Mouse (Mus musculus): ENCODE measurements around the gene Cdc42ep2.

Gene Cdc42ep2

GRCm38 (mm10) chr19:5940656-5941055 is 16.0 kb upstream of the Cdc42ep2 start:
- DNase-seq (ENCODE audit: low spot score), result no peak

DNA sequence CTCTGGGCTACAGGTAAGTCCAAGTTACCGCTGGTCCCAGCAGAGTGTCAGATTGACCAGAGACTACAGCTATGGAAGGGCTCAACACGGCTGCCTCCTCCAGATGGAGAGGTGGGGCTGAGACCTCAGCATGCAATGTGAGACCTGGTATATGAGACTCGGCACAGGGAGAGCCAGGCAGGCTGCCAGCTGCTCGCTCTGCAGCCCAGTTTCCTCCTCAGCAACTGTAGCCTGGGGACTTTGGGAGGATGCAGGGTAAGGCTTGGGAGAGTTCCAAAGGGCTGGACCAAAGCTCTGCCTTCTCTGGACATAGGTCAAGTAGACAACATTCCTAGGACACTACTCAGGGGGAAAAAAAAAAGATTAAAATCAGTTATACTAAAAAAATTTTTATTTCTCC is 15.6 kb upstream of the Cdc42ep2 start:
- DNase-seq (ENCODE audit: low spot score), result no peak

DNA sequence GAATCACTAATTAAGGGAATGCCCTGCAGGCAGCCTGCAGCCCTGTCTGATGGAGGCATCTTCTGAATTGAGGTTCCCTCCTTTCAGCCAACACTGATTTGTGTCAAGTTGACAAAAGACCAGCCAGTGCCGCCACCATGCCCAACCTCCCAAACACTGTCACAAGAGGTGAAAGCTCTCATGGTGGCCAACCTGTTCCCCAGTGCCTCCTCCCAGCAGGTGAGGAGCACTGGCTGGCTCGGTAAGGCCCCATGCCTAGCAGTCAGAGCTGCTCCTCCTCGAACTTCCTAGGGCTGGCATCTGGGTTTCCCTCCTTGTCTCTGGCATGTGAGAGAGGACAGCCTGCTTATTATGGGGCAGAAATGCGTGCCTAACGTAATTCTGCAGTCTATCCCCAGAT is 15.1 kb upstream of the Cdc42ep2 start:
- DNase-seq (ENCODE audit: low spot score), result no peak

DNA sequence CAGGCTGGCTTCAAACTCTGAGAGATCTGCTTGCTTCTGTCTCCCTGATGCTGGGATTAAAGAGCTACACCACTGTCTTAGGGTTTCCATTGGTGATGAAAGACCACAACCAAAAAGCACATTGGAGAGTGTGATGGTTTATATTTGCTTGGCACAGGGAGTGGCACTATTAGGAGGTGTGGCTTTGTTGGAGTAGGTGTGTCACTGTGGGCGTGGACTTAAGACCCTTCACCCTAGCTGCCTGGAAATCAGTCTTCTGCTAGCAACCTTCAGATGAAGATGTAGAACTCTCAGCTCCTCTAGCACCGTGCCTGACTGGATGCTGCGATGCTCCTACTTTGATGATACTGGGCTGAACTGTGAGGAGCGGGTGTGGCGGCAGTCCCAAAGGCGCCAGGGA is 13.9 kb upstream of the Cdc42ep2 start:
- DNase-seq (ENCODE audit: low spot score), result no peak

GRCm38 (mm10) chr19:5937836-5938406 is 13.3 kb upstream of the Cdc42ep2 start:
- DNase-seq (ENCODE audit: low spot score), result no peak

- DNase-seq (ENCODE audit: low spot score), result no peak
These were observed 12.6 kb upstream of the Cdc42ep2 start for GRCm38 (mm10) chr19:5937095-5937835.

DNA sequence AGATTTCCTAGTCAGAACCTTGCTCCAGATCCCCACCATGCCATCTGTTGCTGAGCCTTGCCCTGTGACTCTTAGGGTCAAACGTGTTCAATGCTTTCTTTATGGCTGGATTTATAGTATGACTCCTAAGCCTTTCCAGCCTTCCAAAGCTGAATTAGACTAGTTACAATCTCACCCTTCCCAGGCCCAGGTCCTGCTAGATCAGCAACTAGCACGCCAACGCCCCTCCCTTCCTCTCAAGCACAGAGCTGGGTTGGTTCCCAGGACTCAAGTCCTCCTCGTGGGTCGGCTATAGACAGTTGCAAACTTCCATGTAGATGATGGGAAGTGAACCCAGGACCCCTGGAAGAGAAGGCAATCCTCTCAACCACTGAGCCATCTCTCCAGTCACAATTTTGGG is 11.1 kb upstream of the Cdc42ep2 start:
- DNase-seq (ENCODE audit: low spot score), result no peak

GRCm38 (mm10) chr19:5935266-5935665 is 10.7 kb upstream of the Cdc42ep2 start:
- DNase-seq (ENCODE audit: low spot score), result peak; percentile 67

DNA sequence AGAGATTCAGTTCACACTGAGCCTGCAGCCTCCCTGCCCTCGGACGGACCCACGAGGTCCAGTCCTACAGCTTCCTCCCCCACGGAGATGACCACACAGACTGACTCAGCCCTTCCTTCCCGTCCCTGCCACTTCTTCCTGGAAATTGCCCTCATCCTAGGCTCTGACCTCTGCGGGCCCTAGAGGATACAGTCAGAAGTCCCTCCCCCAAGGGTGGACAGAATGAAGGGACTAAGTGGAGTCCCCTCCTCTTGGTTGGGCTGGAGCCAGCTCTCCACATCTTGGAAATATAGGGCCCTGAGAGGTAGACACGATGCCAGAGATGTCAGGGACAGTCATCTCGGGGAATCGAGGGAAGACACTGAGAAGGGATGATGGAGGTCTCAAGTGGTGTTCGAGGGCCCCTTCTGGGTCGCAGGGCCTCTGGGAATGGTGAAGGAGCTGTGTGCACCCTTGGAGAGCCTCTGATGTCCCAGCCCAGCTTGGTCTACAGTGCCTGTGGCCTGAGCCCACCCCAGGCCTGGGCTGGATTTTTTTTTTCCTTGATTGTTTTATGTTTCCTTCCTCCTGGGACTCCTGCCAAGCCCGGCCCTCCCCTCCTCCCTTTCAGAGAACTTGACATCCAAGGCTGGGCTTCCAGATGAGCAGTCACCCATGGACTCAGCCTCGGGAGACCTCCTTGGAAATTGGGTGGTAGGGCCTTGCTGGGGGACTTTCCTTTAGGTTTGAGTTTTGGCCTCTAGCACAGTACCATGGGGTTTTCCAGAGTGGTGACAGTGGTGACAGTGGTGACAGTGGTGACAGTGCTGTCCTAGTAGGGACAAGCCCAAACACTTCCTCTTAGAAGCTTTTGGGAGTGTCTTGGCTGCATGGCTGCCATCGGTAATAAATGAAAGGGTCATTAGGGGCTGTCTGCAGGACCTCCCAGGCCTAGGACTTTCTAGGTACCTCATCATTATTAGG is 5.3 kb upstream of the Cdc42ep2 start:
- DNase-seq (ENCODE audit: low spot score), result no peak

GRCm38 (mm10) chr19:5928546-5928945 is 3.9 kb upstream of the Cdc42ep2 start:
- DNase-seq (ENCODE audit: low spot score), result no peak

DNA sequence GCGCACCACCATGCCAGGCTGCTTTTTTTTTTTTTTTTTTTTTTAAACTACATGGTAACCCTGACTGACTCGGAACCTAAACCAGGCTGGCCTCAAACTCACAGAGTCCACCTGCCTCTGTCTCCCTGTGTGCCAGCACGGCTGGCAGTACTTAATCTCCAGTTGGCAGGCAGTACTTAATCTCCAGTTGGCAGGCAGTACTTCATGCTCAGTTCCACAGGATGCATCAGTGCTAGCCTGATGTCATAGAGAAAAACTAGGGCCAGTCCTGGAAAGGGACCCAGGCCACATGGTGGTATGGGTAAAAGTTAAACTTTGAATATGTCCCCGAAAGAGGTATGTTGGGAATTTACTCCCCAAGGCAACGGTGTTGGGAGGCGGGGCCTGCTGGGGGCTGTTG is 3.5 kb upstream of the Cdc42ep2 start:
- DNase-seq (ENCODE audit: low spot score), result no peak

DNA sequence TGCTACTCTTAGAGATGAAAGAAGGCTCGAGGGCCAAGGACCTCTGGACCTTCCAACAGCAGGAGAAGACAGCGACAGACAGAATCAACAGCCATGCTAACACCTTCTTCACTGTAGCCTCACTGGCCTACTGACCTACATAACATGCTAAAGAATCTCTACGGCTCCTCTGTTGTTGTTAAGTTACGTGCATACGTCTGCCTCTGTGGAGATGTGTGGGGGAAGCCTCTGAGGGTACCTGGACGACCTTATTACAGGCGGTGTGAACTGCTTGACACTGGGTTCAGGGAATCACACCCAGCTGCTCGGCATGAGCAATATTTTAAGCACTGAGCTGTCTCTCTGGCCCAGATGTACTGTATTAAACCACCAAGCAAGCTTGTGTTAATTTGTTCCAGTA is 2.9 kb upstream of the Cdc42ep2 start:
- DNase-seq (ENCODE audit: low spot score), result no peak

DNA sequence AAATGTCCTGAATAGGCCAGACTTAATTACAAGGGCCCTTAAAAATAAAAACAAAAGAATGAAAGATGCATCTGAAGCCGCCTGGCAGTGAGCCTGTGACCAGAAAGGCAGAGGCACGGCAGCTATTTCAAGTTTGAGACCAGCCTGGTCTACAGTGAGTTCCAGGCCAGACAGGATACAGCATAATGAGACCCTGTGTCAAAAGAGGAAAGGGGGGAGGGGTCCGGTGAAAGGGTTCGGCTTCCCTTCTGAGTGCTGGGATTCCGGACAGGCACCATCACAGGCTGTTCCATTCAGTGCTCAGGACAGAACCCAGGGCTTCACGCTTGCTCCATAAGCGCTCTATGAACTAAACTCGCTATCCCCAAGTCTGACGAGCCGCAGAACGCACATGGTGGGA is 2.4 kb upstream of the Cdc42ep2 start:
- no peak for DNase-seq (ENCODE audit: low spot score)

- DNase-seq (ENCODE audit: low spot score), result no peak
These were observed 767 bp upstream of the Cdc42ep2 start for GRCm38 (mm10) chr19:5925311-5925855.

DNA sequence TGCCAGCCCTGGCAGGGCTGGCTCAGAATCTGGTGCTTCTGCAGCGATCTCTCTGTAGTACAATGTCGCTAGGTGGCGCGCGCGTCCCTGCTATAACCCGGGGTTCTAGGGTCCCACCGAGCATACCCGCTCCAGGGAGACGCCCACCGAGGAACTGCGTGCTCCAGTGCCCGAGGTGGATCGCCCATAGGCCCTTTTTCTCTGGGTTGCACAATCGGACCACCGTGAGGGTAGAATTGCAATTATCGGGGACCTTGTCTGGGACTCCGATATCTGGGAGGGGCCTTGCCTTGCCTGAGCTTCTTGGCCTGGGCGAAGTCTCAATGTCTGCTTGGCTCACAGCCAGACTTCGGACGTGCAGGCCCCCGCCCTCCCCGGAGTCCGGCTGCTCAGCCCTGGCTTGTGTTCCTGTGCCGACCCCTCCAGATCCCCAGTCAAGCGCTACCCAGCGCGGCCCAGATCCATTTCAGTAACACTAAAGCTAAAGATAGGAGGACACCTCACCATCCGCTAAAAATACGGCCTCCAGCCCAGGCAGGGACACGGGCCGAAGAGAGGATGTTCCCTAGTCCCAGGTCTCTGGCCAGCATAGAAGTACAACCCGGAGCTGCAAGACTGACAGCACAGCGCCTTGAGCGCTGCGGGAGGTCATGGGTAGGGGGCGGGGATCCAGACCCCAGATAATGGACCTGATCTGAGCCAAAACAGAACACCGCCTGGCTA is 465 bp downstream of the Cdc42ep2 start:
- DNase-seq (ENCODE audit: low spot score), result peak; percentile 92

GRCm38 (mm10) chr19:5922963-5923362 is 1.7 kb downstream of the Cdc42ep2 start:
- DNase-seq (ENCODE audit: low spot score), result no peak

GRCm38 (mm10) chr19:5922119-5922942 is 2.3 kb downstream of the Cdc42ep2 start:
- no peak for DNase-seq (ENCODE audit: low spot score)

DNA sequence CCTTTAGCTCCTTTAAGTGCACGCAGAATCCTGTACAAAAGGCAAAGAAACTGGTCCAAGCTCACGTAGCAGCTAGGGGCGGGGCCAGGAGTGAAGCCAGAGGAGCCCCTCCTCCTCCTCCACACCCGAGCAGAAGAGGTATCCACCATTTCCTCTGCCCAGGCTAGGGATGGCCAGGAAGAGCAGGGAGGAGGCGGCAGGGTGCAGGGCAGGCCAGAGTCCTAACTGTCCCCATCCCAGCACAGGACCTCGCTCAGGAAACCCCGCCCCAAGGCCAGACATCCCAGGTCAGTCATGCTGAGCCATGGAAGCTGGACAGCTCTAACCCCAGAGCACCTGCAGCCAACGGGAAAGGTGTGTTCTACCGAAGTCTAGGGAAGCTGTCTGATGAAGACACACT is 2.9 kb downstream of the Cdc42ep2 start:
- DNase-seq (ENCODE audit: low spot score), result no peak

- no peak for DNase-seq (ENCODE audit: low spot score)
These were observed 11.5 kb downstream of the Cdc42ep2 start, which contains the start of gene Dpf2 for GRCm38 (mm10) chr19:5913007-5913719. Gene Dpf2, minus strand, starts transcription at chr19:5913010.

All from yolk sac, embryonic 10.5 days (tissue).